Comparison of ENCODE assay signal across 8 mouse cellular contexts in genomic region chr5:149014600-149015268, GRCm38 (mm10). TPM values are rescaled to one million over a fixed set of nuclear protein-coding genes. Genes with fewer than 3 reads are reported as not detected.
DNase-seq lines count a peak whose midpoint lies in the region; ATAC-seq and TF ChIP-seq lines count a peak whose summit lies in the region.

No protein-coding gene starts in this region.

- H3K36me3 ChIP-seq in lung, embryonic 14.5 days (ENCODE audit: insufficient read depth), result no peaks in the 10 kb centered on the region
- no peaks in the 10 kb centered on the region for H3K36me3 ChIP-seq in forebrain, embryonic 16.5 days (ENCODE audit: control insufficient read depth, insufficient read depth)
- no peaks in the 10 kb centered on the region for H3K36me3 ChIP-seq in midbrain, embryonic 11.5 days (ENCODE audit: control insufficient read depth, insufficient read depth, low read length)

- H3K4me1 ChIP-seq in lung, embryonic 14.5 days (ENCODE audit: insufficient read depth), result peaks cover 4% of the 10 kb centered on the region
- peaks cover 15% of the 10 kb centered on the region for H3K4me1 ChIP-seq in forebrain, embryonic 16.5 days (replicated peaks; ENCODE audit: control insufficient read depth, insufficient read depth, low read length)
- peaks cover 4% of the 10 kb centered on the region; the same call in 1 of the 2 replicates for H3K4me1 ChIP-seq in midbrain, embryonic 11.5 days (ENCODE audit: control insufficient read depth, insufficient read depth, low read length)
- peaks cover 2% of the 10 kb centered on the region; the same call in 1 of the 2 replicates for H3K4me1 ChIP-seq in cerebellum, adult 2 months (ENCODE audit: control insufficient read depth, insufficient read depth, low read length)

- TF ChIP-seq CTCF in lung, embryonic 14.5 days (IDR thresholded peaks at IDR 0.05; ENCODE audit: low read depth), result no peak
- TF ChIP-seq CTCF in cerebellum, adult 2 months (IDR thresholded peaks at IDR 0.05; ENCODE audit: borderline replicate concordance, insufficient read depth, low read depth, low read length), result no peak

- H3K4me3 ChIP-seq in lung, embryonic 14.5 days (ENCODE audit: low read depth, low read length), result peak overlapping the region; percentile 49
- H3K4me3 ChIP-seq in forebrain, embryonic 16.5 days (replicated peaks; ENCODE audit: low read length), result peak overlapping the region; percentile 45
- H3K4me3 ChIP-seq in midbrain, embryonic 11.5 days (ENCODE audit: low read depth, low read length), result peak overlapping the region; percentile 44; the same call in 1 of the 2 replicates
- no peak overlapping the region for H3K4me3 ChIP-seq in cerebellum, adult 2 months (replicated peaks; ENCODE audit: insufficient read depth, low read depth, low read length)

- H3K4me2 ChIP-seq in lung, embryonic 14.5 days, result peak overlapping the region; percentile 77
- H3K4me2 ChIP-seq in forebrain, embryonic 16.5 days (ENCODE audit: low read length), result peak overlapping the region; percentile 81
- peak overlapping the region; percentile 88 for H3K4me2 ChIP-seq in midbrain, embryonic 11.5 days

- no peak for TF ChIP-seq POLR2A in cerebellum, adult 2 months (IDR thresholded peaks at IDR 0.05; ENCODE audit: borderline replicate concordance, insufficient read depth, low read length)

- peak overlapping the region; percentile 61 for H3K9ac ChIP-seq in lung, embryonic 14.5 days
- H3K9ac ChIP-seq in forebrain, embryonic 16.5 days (replicated peaks; ENCODE audit: low read depth, low read length), result peak overlapping the region; percentile 63
- H3K9ac ChIP-seq in midbrain, embryonic 11.5 days (ENCODE audit: low read length), result peak overlapping the region; percentile 73; the same call in 1 of the 2 replicates

- peaks cover 5% of the 10 kb centered on the region; the same call in 1 of the 2 replicates for H3K9me3 ChIP-seq in lung, embryonic 14.5 days (ENCODE audit: low read depth, low read length)
- H3K9me3 ChIP-seq in forebrain, embryonic 16.5 days (ENCODE audit: control insufficient read depth, low read length), result no peaks in the 10 kb centered on the region
- no peaks in the 10 kb centered on the region for H3K9me3 ChIP-seq in midbrain, embryonic 11.5 days (ENCODE audit: control insufficient read depth, low read length)

- 21% methylated on average over 17 of the region's 17 CpGs for WGBS in lung, embryonic 14.5 days
- 12% methylated on average over 17 of the region's 17 CpGs for WGBS in forebrain, embryonic 16.5 days
- WGBS in midbrain, embryonic 11.5 days, result 7% methylated on average over 17 of the region's 17 CpGs
- 50% methylated on average over 17 of the region's 17 CpGs for WGBS in cerebellum, adult 2 months

- peak; percentile 12; the same call in 1 of the 2 replicates for ATAC-seq in lung, embryonic 14.5 days (ENCODE audit: insufficient read depth)
- ATAC-seq in forebrain, embryonic 16.5 days, result no peak
- ATAC-seq in midbrain, embryonic 11.5 days (ENCODE audit: low FRiP score), result no peak; the same call in 1 of the 2 replicates

- 0 out of 2 replicates have a peak overlapping the region, but pooled peaks have one; percentile 4 for H3K27ac ChIP-seq in lung, embryonic 14.5 days (ENCODE audit: low read depth)
- no peak overlapping the region for H3K27ac ChIP-seq in forebrain, embryonic 16.5 days (ENCODE audit: low read length)
- H3K27ac ChIP-seq in midbrain, embryonic 11.5 days (ENCODE audit: low read depth, low read length), result no peak overlapping the region
- H3K27ac ChIP-seq in cerebellum, adult 2 months (ENCODE audit: insufficient read depth, low read length), result no peak overlapping the region

- peak; percentile 61 for DNase-seq in adrenal gland, postnatal 10 days
- no peak for DNase-seq in adrenal gland, postnatal 25 days
- DNase-seq in lung, embryonic 14.5 days, result peak; percentile 32
- DNase-seq in lung, postnatal 10 days, result no peak
- DNase-seq in midbrain, embryonic 11.5 days (ENCODE audit: low spot score, missing footprints), result peak; percentile 91
- DNase-seq in cerebellum, adult 8-10 months, result no peak
- no peak for DNase-seq in cerebellum, adult 2 months

- H3K27me3 ChIP-seq in lung, embryonic 14.5 days (ENCODE audit: insufficient read depth, low read length), result no peaks in the 10 kb centered on the region
- H3K27me3 ChIP-seq in forebrain, embryonic 16.5 days (replicated peaks; ENCODE audit: control insufficient read depth, insufficient read depth, low read length), result no peaks in the 10 kb centered on the region
- peaks cover 2% of the 10 kb centered on the region; the same call in 1 of the 2 replicates for H3K27me3 ChIP-seq in midbrain, embryonic 11.5 days (ENCODE audit: control insufficient read depth, insufficient read depth, low read length)
- no peaks in the 10 kb centered on the region for H3K27me3 ChIP-seq in cerebellum, adult 2 months (ENCODE audit: control insufficient read depth, insufficient read depth, low read length)

RNA-seq across cellular contexts. Expression of gene Gm42791, which starts 19.8 kb away (rescaled TPM):
- 1 to 10 TPM; 3.6 to 4.7 TPM for total RNA-seq in adrenal gland, postnatal 10 days (2021)
- 6.7 and 7.4 TPM in 2 replicates for total RNA-seq in adrenal gland, postnatal 25 days (2021)
- polyA plus RNA-seq in lung, embryonic 14.5 days (2014; fragmentation: Nextera tagmentation; extraction: Ambion mirVana), result 0.58 and 1.2 TPM in 2 replicates
- 4.4 and 5.8 TPM in 2 replicates for polyA plus RNA-seq in forebrain, embryonic 16.5 days (2015; fragmentation: Nextera tagmentation; extraction: Ambion mirVana)
- polyA plus RNA-seq in midbrain, embryonic 11.5 days (2014; fragmentation: Nextera tagmentation; extraction: Ambion mirVana), result 2.0 TPM in 1 of 2 replicates, not detected in the other
- not detected in 2 replicates for polyA plus RNA-seq in cerebellum, adult 2 months (2012; rRNA removed)

Comparison
In these comparisons a context has a peak if more than half of its experiments do, and no peak if none do; other contexts are left out.
1. DNase-seq: peak in adrenal gland, postnatal 10 days (single experiment), lung, embryonic 14.5 days (single experiment) and midbrain, embryonic 11.5 days (single experiment); none in adrenal gland, postnatal 25 days (single experiment), lung, postnatal 10 days (single experiment), cerebellum, adult 8-10 months (single experiment) and cerebellum, adult 2 months (0 of 2).
2. Peak in every context shown above with its lines, with median percentiles within 50 percentile points of each other: H3K4me2 ChIP-seq and H3K9ac ChIP-seq.